Mouse (Mus musculus) liver, embryonic 14.5 days (tissue): Measurements from ENCODE around the gene Cmtr1.

Source experiments
- CTCF ChIP-seq: IDR thresholded peaks from 2 replicates; pipeline ENCODE4 v1.5.1; 2016; ENCODE audit warnings: antibody characterized with exemption, low read depth, control low read depth
- EP300 ChIP-seq: IDR thresholded peaks from 2 replicates; pipeline ENCODE4 v1.6.1; 2016; ENCODE audit warnings: antibody characterized with exemption, low read depth

GRCm38 (mm10) chr17:29679038-29679767 is 18.8 kb downstream of the Cmtr1 start:
- TF ChIP-seq CTCF (no peak), EP300 (no peak)
